Mouse (Mus musculus) MEL (cell line): Measurements from ENCODE around the gene Rtn4rl2. TPM values are rescaled to one million over a fixed set of nuclear protein-coding genes. Genes with fewer than 3 reads are reported as not detected.

ENCODE experiments used
- DNase-seq: peaks from one replicate; pipeline ENCODE4 v3.0.0; 2011; ENCODE audit warnings: low read depth, low spot score
- H3K27ac ChIP-seq: 2 replicates; pipeline ENCODE4 v1.5.1; 2012; ENCODE audit warnings: low read depth, mild to moderate bottlenecking, control low read depth, low read length, moderate library complexity; ENCODE audit not compliant: control insufficient read depth
- H3K27me3 ChIP-seq, 2 experiments: fragments of 150-350 bp in 1 of 2; sonication (generic) in 1 of 2; 2 replicates each; pipeline ENCODE4 v1.6.1; 2012; ENCODE audit warnings: low read length in 2 of 2, mild to moderate bottlenecking in 2 of 2, improper control_type of control experiment in 1 of 2, moderate library complexity in 1 of 2; ENCODE audit not compliant: insufficient read depth in 2 of 2, control insufficient read depth in 1 of 2
- H3K36me3 ChIP-seq, 2 experiments: 2 replicates each; pipeline ENCODE4 v1.6.1; 2012 to 2014; ENCODE audit warnings: low read length in 2 of 2, improper control_type of control experiment in 1 of 2, inconsistent platforms in 1 of 2, mild to moderate bottlenecking in 1 of 2; ENCODE audit not compliant: insufficient read depth in 2 of 2, control insufficient read depth in 1 of 2
- H3K4me1 ChIP-seq, 2 experiments: fragments of 150-350 bp in 1 of 2; sonication (generic) in 1 of 2; 2 replicates each; pipeline ENCODE4 v1.6.1; 2012; ENCODE audit warnings: low read length in 2 of 2, improper control_type of control experiment in 1 of 2, mild to moderate bottlenecking in 1 of 2; ENCODE audit not compliant: insufficient read depth in 2 of 2, control insufficient read depth in 1 of 2
- H3K4me3 ChIP-seq, 2 experiments: fragments of 150-350 bp in 1 of 2; sonication (generic) in 1 of 2; 2 replicates each; pipeline ENCODE4 v1.5.1; 2012; ENCODE audit warnings: low read depth in 2 of 2, low read length in 2 of 2, mild to moderate bottlenecking in 2 of 2, moderate library complexity in 2 of 2, control low read depth in 1 of 2, improper control_type of control experiment in 1 of 2; ENCODE audit not compliant: control insufficient read depth in 1 of 2, insufficient read depth in 1 of 2
- H3K79me2 ChIP-seq: 2 replicates; pipeline ENCODE4 v1.6.1; 2012; ENCODE audit warnings: mild to moderate bottlenecking, low read length, moderate library complexity; ENCODE audit not compliant: control insufficient read depth, poor library complexity, insufficient read depth
- H3K9ac ChIP-seq: 2 replicates; pipeline ENCODE4 v1.6.1; 2012; ENCODE audit warnings: low read depth, mild to moderate bottlenecking, control low read depth, low read length, moderate library complexity; ENCODE audit not compliant: control insufficient read depth, poor library complexity, severe bottlenecking
- H3K9me3 ChIP-seq: fragments of 150-350 bp; sonication (generic); replicated peaks from 2 replicates; pipeline ENCODE4 v1.6.1; 2012; ENCODE audit warnings: mild to moderate bottlenecking, low read length, improper control_type of control experiment, moderate library complexity; ENCODE audit not compliant: insufficient read depth
- CHD2 ChIP-seq: IDR thresholded peaks from 2 replicates; pipeline ENCODE4 v1.6.1; 2011; ENCODE audit warnings: low read length, improper control_type of control experiment
- E2F4 ChIP-seq: IDR thresholded peaks from 2 replicates; pipeline ENCODE4 v1.6.1; 2011; ENCODE audit warnings: low read depth, low read length, improper control_type of control experiment, borderline replicate concordance
- ETS1 ChIP-seq: IDR thresholded peaks from 2 replicates; pipeline ENCODE4 v1.6.1; 2012; ENCODE audit warnings: low read depth, mild to moderate bottlenecking, inconsistent platforms, low read length, improper control_type of control experiment, moderate library complexity
- GATA1 ChIP-seq: IDR thresholded peaks from 2 replicates; pipeline ENCODE4 v1.6.1; 2011; ENCODE audit warnings: low read depth, low read length, improper control_type of control experiment
- JUND ChIP-seq: IDR thresholded peaks from 2 replicates; pipeline ENCODE4 v1.6.1; 2011; ENCODE audit warnings: low read depth, mild to moderate bottlenecking, improper control_type of control experiment, low read length
- MAX ChIP-seq: IDR thresholded peaks from 2 replicates; pipeline ENCODE4 v1.6.1; 2011; ENCODE audit warnings: low read length, improper control_type of control experiment
- MAZ ChIP-seq: IDR thresholded peaks from 2 replicates; pipeline ENCODE4 v1.6.1; 2012; ENCODE audit warnings: low read depth, mild to moderate bottlenecking, inconsistent platforms, low read length, improper control_type of control experiment
- MEF2A ChIP-seq: IDR thresholded peaks from 2 replicates; pipeline ENCODE4 v1.6.1; 2014; ENCODE audit warnings: low read depth, mild to moderate bottlenecking, inconsistent platforms, low read length, improper control_type of control experiment; ENCODE audit not compliant: poor library complexity, insufficient replicate concordance, severe bottlenecking; ENCODE audit errors: extremely low read depth
- MYB ChIP-seq: IDR thresholded peaks from 2 replicates; pipeline ENCODE4 v1.6.1; 2011; ENCODE audit warnings: mild to moderate bottlenecking, low read depth, low read length, improper control_type of control experiment
- POLR2A ChIP-seq, 2 experiments: IDR thresholded peaks; 2 replicates each; pipeline ENCODE4 v1.6.1; 2011 to 2012; ENCODE audit warnings: low read length in 2 of 2, mild to moderate bottlenecking in 2 of 2, control low read depth in 1 of 2, improper control_type of control experiment in 1 of 2, low read depth in 1 of 2, moderate library complexity in 1 of 2; ENCODE audit not compliant: control insufficient read depth in 1 of 2, insufficient read depth in 1 of 2, poor library complexity in 1 of 2
- POLR2AphosphoS5 ChIP-seq: IDR thresholded peaks from 2 replicates; pipeline ENCODE4 v1.6.1; 2012; ENCODE audit warnings: low read depth, borderline replicate concordance, mild to moderate bottlenecking, inconsistent platforms, low read length, moderate library complexity, mixed read lengths
- RAD21 ChIP-seq: IDR thresholded peaks from 2 replicates; pipeline ENCODE4 v1.6.1; 2011; ENCODE audit warnings: mild to moderate bottlenecking, low read depth, low read length, improper control_type of control experiment
- SMC3 ChIP-seq: IDR thresholded peaks from 2 replicates; pipeline ENCODE4 v1.6.1; 2011; ENCODE audit warnings: low read depth, low read length, improper control_type of control experiment
- TBP ChIP-seq: IDR thresholded peaks from 2 replicates; pipeline ENCODE4 v1.8.0; 2011; ENCODE audit warnings: low read depth, low read length, improper control_type of control experiment
- USF2 ChIP-seq, 2 experiments: IDR thresholded peaks; 2 replicates each; pipeline ENCODE4 v1.6.1; 2011 to 2012; ENCODE audit warnings: improper control_type of control experiment in 2 of 2, low read length in 2 of 2, borderline replicate concordance in 1 of 2, inconsistent platforms in 1 of 2, low read depth in 1 of 2, mild to moderate bottlenecking in 1 of 2; ENCODE audit not compliant: insufficient read depth in 1 of 2
- ZNF384 ChIP-seq: IDR thresholded peaks from 2 replicates; pipeline ENCODE4 v1.6.1; 2012; ENCODE audit warnings: low read depth, mild to moderate bottlenecking, inconsistent platforms, low read length, improper control_type of control experiment
- polyA plus RNA-seq, 2 experiments: library from polyadenylated mRNA; stranded (reverse) in 1 of 2; unstranded in 1 of 2; fragments of >175 nt in 1 of 2; fragments of >200 nt in 1 of 2; gene quantifications; 2 replicates each; pipeline versions ENCODE4 v1.2.1 to v1.2.4; 2012; ENCODE audit warnings: low replicate concordance in 2 of 2, low read depth in 1 of 2; ENCODE audit not compliant: insufficient read length in 2 of 2, insufficient read depth in 1 of 2, missing spikeins in 1 of 2
- total RNA-seq: library from RNA; depleted of rRNA; stranded (reverse); fragments of 300-350 nt; gene quantifications from 2 replicates; pipeline ENCODE4 v1.2.3, GENCODE M21; 2012

The Rtn4rl2 gene
- total and polyA plus RNA-seq, 3 experiments, result 0.12 to 1.1 TPM; not detected in 1

DNA sequence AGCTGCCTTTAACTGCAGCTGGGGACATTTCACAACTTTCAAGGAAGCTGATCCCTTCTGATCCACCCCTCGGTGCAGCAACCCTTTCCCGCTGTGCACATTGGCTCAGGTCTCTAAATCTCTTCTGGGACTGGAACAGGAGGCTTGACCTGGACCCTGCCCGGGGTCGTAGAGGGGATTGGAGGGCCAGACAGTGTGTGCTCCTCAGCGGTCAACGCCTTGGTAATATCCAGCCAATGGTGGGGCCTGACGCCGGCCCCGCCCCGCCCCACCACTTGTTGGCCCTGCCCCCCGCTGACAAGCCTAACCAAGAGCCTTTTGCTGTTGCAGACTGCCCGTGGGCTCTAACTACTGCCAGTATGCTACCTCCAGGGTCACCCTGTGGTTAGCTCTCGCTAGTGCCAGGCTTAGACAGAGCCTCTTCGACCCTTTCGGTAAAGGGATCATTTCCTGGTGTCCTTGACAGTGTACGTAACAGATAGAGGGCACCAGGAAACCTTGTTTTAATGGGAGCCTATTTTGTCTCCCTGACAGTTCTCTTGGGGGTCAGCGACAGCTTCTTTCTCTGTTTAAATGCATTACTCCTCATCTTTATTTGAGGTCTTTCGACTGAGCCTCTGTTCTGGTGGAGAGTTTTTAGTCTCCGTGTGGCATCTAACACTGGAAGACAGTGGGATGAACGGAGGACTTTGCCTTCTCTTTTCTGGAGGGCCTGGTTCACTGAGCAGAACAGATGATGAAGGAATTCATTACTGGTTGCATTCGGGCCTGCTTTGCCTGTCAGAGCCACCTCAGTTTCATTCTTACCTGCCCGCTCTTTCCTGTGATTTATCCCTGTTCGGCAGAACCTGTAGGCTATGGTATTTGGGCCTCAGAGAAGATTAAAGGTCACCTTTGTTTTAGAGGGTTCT lies 35.1 kb downstream of the Rtn4rl2 start:
- Histone ChIP-seq H3K36me3 (peaks cover 0 to 7% of the 10 kb centered on the region in 2 experiments; a peak in 2 of 4 replicates), H3K4me1 (no peaks in the 10 kb centered on the region), H3K27me3 (no peaks in the 10 kb centered on the region), H3K27ac (no peak overlapping the region), H3K9me3 (no peaks in the 10 kb centered on the region), H3K4me3 (no peak overlapping the region), H3K79me2 (peaks cover 13% of the 10 kb centered on the region; the same call in 1 of the 2 replicates), H3K9ac (no peak overlapping the region)
- no peak for DNase-seq
- TF ChIP-seq MYB (no peak), POLR2A (IDR thresholded peaks at IDR 0.05; ENCODE audit: control insufficient read depth in 1 of 2, insufficient read depth in 1 of 2, low read depth in 1 of 2, low read length in 2 of 2, poor library complexity in 1 of 2) (no peak), MEF2A (no peak), MAZ (no peak), SMC3 (no peak), POLR2AphosphoS5 (no peak)

DNA sequence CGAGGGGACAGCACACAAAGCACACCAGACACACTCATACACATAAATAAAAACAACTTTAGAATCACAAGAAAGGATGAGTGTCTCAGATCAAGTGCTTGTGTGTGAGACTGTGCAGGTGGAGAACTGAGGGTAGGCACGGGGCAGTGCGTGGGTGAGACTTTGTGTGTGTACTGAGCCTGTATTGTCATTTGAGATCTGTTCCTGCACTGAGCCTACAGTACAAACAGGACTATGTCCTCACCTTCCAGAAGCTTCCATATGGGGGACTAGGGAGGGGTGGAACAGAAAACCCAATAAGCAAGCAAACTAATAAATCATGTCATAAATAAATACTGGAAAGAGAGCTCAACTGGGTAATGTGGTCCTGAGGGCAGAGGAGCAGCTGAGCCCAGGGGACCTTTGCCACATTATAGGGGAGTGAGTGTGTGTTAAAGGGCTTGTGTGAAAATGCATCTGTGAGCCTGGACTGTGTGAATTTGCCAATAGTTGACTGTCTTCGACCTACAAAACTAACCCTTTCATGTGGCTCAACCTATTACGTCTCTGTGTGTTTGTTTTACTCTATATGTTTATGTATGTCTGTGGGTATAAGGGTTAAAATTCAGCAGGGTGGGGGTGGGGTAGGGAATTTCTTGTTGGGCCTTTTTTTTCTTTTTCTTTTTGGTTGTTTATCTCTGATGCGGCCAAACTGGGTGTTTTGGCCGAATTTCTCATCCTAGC lies 35.9 kb downstream of the Rtn4rl2 start:
- peaks cover 16% of the 10 kb centered on the region for H3K79me2 ChIP-seq
- H3K36me3 ChIP-seq, result peaks cover 7% of the 10 kb centered on the region in 2 experiments
- no peak for DNase-seq
- TF ChIP-seq TBP (no peak), CHD2 (no peak), ETS1 (no peak), GATA1 (no peak), MAX (no peak), E2F4 (no peak), RAD21 (no peak), USF2 (IDR thresholded peaks at IDR 0.05; ENCODE audit: borderline replicate concordance in 1 of 2, insufficient read depth in 1 of 2, low read depth in 1 of 2, low read length in 2 of 2) (no peak), JUND (no peak), ZNF384 (no peak)
- H3K27me3 ChIP-seq, result no peaks in the 10 kb centered on the region
- peaks cover under 1% of the 10 kb centered on the region in 2 experiments; a peak in 2 of 4 replicates for H3K4me1 ChIP-seq
- H3K9me3 ChIP-seq, result no peaks in the 10 kb centered on the region
- no peak overlapping the region for H3K9ac ChIP-seq
- H3K4me3 ChIP-seq, result no peak overlapping the region
- no peak overlapping the region for H3K27ac ChIP-seq
